Mouse (Mus musculus) ES-Bruce4 (cell line): ENCODE results near the gene Gm498.

Experiments
- CTCF ChIP-seq: IDR thresholded peaks from one replicate; pipeline ENCODE4 v1.8.1; 2011; ENCODE audit warnings: low read depth, low read length
- EP300 ChIP-seq: IDR thresholded peaks from 2 replicates; pipeline ENCODE4 v1.6.1; 2011; ENCODE audit warnings: low read depth, low read length; ENCODE audit not compliant: insufficient read depth
- POLR2A ChIP-seq: IDR thresholded peaks from one replicate; pipeline ENCODE4 v1.8.1; 2011; ENCODE audit warnings: low read length; ENCODE audit not compliant: insufficient read depth

GRCm38 (mm10) chr7:143819201-143819600, 47.4 kb upstream of the Gm498 start:
- TF ChIP-seq CTCF (no peak), POLR2A (no peak), EP300 (no peak)
